Mouse (Mus musculus) forebrain, embryonic 15.5 days (tissue): Measurements from ENCODE around the gene Bmp6. TPM values are rescaled to one million over a fixed set of nuclear protein-coding genes. Genes with fewer than 3 reads are reported as not detected.

Source experiments
- ATAC-seq: fragments of 200-750 bp; cut with Nextera tagmentation; replicated peaks from 2 replicates; pipeline ENCODE4 v1.8.0; 2017; ENCODE audit warnings: mild to moderate bottlenecking, moderate TSS enrichment, moderate library complexity
- H3K27ac ChIP-seq: fragments of 300-500 bp; sonication (generic); replicated peaks from 2 replicates; pipeline ENCODE4 v1.5.1; 2015; ENCODE audit warnings: mild to moderate bottlenecking, inconsistent platforms
- H3K27me3 ChIP-seq: fragments of 300-500 bp; sonication (generic); 2 replicates; pipeline ENCODE4 v1.6.1; 2015; ENCODE audit warnings: inconsistent platforms
- H3K36me3 ChIP-seq: fragments of 300-500 bp; sonication (generic); 2 replicates; pipeline ENCODE4 v1.6.1; 2015; ENCODE audit warnings: mild to moderate bottlenecking, inconsistent platforms
- H3K4me1 ChIP-seq: fragments of 300-500 bp; sonication (generic); 2 replicates; pipeline ENCODE4 v1.6.1; 2015; ENCODE audit warnings: inconsistent platforms
- H3K4me2 ChIP-seq: fragments of 300-500 bp; sonication (generic); replicated peaks from 2 replicates; pipeline ENCODE4 v1.6.1; 2015; ENCODE audit warnings: mild to moderate bottlenecking, inconsistent platforms
- H3K4me3 ChIP-seq: fragments of 300-500 bp; sonication (generic); 2 replicates; pipeline ENCODE4 v1.5.1; 2015; ENCODE audit warnings: mild to moderate bottlenecking, inconsistent platforms
- H3K9ac ChIP-seq: fragments of 300-500 bp; sonication (generic); replicated peaks from 2 replicates; pipeline ENCODE4 v1.6.1; 2015; ENCODE audit warnings: mild to moderate bottlenecking, inconsistent platforms
- H3K9me3 ChIP-seq: fragments of 300-500 bp; sonication (generic); 2 replicates; pipeline ENCODE4 v1.6.1; 2016; ENCODE audit warnings: inconsistent platforms
- WGBS: fragments of 180-500 bp; shearing (Covaris S2); methylation state at CpG from one replicate; pipeline ENCODE4 v1.1.7; 2015; ENCODE audit warnings: mixed read lengths; 5-methylcytosine and 5-hydroxymethylcytosine counted together
- polyA plus RNA-seq: library from polyadenylated mRNA; unstranded; fragments of >200 nt; fragmentation: Nextera tagmentation; extraction: Ambion mirVana; gene quantifications from 2 replicates; pipeline ENCODE4 v1.2.1, GENCODE M21; 2015

The Bmp6 gene
- polyA plus RNA-seq: 1.8 and 1.9 TPM in 2 replicates

DNA sequence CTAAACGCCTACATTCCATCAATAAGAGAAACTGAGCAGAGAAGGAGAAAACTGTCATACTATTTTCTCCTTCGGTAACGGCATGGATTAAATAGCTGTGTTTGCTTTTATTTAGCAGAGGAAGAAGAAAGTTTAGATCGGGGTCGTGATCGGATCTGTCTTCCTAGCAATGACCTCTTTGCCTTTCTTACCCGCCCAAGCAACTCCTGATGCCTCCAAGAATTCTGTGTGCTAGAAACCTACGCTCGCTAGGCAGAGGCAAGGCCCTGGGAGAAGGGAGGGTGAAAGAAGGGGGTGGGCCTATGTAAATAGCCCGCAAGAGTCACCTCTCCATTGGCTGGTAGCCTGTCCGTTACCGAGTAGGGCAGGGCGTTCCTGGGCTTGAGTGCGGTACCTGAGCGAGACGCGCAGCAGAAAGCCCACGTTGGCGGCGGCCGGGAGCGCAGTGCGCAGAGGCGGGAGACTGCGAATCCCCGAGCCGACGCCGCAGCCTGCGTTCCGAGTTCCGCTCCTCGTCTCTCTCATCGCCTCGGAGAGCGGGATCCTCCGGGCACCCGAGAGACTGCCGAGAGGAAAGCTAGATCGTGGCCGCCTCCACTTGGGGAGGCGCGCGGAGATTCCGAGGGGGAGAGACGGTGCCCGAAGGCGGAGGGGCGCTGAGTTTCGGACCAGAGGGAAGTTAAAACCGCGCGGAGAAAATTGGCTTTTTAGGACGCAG is at the start of gene Bmp6:
Gene Bmp6 (plus strand): TSS at position 395 of the 718 bp plus-strand sequence.
- Histone ChIP-seq H3K9ac (peak within 1 kb of the TSS; percentile 34), H3K36me3 (no peaks in the 10 kb centered on the region), H3K4me2 (peak within 1 kb of the TSS; percentile 85), H3K4me1 (peaks cover 26% of the 10 kb centered on the region), H3K27ac (no peak within 1 kb of the TSS), H3K27me3 (peaks cover 49% of the 10 kb centered on the region), H3K4me3 (peak within 1 kb of the TSS; percentile 46), H3K9me3 (no peaks in the 10 kb centered on the region)
- WGBS: 2% methylated on average over 54 of the region's 54 CpGs
- peak; percentile 95 for ATAC-seq

DNA sequence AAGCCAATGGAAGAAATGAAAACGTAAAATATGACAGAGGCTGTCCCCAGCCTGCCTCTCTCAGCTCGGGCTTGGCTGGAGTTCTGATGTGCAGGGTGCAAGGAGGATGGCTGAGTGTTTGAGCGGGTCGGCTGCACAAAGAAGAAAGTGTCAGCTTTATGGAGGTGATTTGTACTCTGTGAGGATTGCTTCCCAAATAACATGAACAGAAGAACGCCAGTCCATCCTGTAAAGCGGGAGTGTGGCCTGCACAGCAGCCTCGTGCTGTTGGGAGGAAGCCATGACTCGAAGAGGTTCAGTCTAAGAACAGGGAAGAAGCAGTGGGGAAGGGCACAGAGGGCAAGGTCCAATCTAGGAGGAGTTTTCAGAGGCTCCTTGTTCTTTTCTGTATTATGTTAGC is 48.7 kb upstream of the Bmp6 start:
- H3K27ac ChIP-seq: no peak overlapping the region
- WGBS: 79% methylated on average over 8 of the region's 8 CpGs
- H3K9me3 ChIP-seq: no peaks in the 10 kb centered on the region
- no peak overlapping the region for H3K4me2 ChIP-seq
- ATAC-seq: no peak
- H3K9ac ChIP-seq: no peak overlapping the region
- no peak overlapping the region for H3K4me3 ChIP-seq
- H3K4me1 ChIP-seq: no peaks in the 10 kb centered on the region
- no peaks in the 10 kb centered on the region for H3K27me3 ChIP-seq
- H3K36me3 ChIP-seq: no peaks in the 10 kb centered on the region

DNA sequence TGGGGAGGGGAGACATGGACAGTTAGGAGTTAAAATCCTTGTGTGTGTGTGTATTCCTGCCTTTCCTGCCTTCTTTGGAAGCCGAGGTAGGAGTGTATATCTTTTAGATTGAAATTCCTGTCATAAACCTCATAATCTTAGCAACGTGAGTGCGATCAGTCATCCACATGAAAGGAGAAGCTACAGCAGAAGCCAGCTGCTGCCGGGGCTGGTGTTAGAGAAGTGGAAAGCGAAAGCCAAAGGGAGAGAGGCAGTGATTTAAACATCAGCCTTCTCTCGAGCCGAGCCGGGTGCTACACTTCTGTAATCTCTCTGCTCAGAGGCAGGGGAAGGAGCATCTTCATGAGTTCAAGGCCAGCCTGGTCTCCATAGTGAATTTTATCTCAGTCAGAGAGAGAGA is 48.3 kb upstream of the Bmp6 start:
- no peak overlapping the region for H3K4me3 ChIP-seq
- no peaks in the 10 kb centered on the region for H3K9me3 ChIP-seq
- no peak overlapping the region for H3K27ac ChIP-seq
- no peaks in the 10 kb centered on the region for H3K4me1 ChIP-seq
- 80% methylated on average over 8 of the region's 8 CpGs for WGBS
- H3K4me2 ChIP-seq: no peak overlapping the region
- no peaks in the 10 kb centered on the region for H3K27me3 ChIP-seq
- H3K36me3 ChIP-seq: no peaks in the 10 kb centered on the region
- H3K9ac ChIP-seq: no peak overlapping the region
- no peak for ATAC-seq

DNA sequence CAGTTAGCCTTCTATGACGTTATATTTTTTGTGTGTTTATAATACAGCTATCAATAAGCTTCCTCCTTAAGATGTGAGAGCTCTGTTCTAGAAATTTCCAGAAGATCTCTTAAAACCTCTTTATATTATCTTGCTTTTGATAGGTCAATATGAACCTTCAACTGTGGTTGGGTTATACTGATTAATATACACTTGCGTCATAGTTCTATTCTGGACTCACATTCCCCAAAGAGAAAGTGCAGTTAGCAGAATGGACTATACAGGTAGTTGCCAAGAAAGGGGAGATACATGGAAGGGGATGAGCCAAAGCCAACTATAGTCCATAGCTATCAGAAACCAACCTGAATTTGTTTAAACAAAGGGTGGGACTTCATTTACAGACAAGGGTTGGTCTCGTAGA is 33.8 kb upstream of the Bmp6 start:
- 91% methylated on average over 3 of the region's 3 CpGs for WGBS
- Histone ChIP-seq H3K27ac (no peak overlapping the region), H3K4me2 (no peak overlapping the region), H3K9ac (no peak overlapping the region), H3K9me3 (no peaks in the 10 kb centered on the region), H3K4me3 (no peak overlapping the region), H3K4me1 (no peaks in the 10 kb centered on the region), H3K27me3 (no peaks in the 10 kb centered on the region), H3K36me3 (no peaks in the 10 kb centered on the region)
- ATAC-seq: no peak

DNA sequence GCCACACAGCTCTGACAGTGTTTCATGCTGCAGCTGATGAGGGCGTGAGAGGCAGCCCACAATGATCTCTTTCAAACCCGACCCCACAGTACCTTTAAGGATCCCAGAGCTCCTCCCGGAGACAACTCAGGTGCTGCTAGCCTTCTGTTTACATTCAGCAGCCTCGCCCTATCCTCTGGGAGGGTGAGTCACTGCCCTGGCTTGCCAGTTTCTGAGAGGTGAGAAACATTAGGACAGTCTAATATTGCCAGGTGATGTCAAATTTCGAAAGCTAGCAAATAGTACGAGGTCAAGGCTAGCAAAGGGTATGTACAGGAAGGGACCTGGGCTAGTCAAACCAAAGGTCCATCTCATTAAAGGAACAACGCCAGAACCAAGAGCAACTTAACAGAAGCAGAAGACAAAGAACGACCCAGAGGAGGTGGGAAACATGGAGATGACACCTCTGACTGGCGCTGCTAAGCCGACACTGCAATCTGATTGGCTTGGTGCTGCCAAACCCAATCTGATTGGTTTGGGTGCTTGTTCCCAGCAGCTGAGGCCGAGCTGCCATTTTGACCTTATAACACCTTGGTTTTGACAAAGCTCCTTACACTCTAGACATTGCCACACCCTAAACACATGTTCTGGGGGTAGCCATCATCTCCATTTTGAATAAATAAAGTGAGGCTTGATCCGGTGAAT is 32.4 kb upstream of the Bmp6 start:
- H3K4me1 ChIP-seq: no peaks in the 10 kb centered on the region
- H3K36me3 ChIP-seq: no peaks in the 10 kb centered on the region
- H3K9me3 ChIP-seq: no peaks in the 10 kb centered on the region
- ATAC-seq: no peak
- H3K9ac ChIP-seq: no peak overlapping the region
- 83% methylated on average over 12 of the region's 12 CpGs for WGBS
- no peak overlapping the region for H3K27ac ChIP-seq
- no peak overlapping the region for H3K4me3 ChIP-seq
- H3K4me2 ChIP-seq: no peak overlapping the region
- H3K27me3 ChIP-seq: no peaks in the 10 kb centered on the region

DNA sequence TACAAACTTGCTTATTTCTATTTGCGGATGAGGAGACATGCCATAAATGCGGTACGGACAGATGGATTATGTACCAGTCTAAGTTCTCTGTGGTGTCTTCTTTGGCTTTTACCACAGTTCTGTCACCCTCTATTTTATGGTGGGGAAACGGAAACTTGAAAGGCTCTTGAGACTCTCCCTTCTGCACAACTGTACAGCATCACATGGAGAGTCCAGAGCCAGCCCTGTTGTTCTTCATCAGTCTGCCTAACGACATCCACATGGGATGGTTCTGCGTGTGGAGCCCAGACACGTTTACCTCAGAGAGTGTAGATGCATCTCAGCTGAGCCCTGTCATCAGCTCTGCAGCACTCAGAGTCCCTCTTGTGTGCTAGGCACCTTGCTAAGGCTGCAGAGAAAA is 30.3 kb upstream of the Bmp6 start:
- Histone ChIP-seq H3K27me3 (no peaks in the 10 kb centered on the region), H3K27ac (no peak overlapping the region), H3K4me3 (no peak overlapping the region), H3K9me3 (no peaks in the 10 kb centered on the region), H3K36me3 (no peaks in the 10 kb centered on the region), H3K4me2 (no peak overlapping the region), H3K9ac (no peak overlapping the region), H3K4me1 (no peaks in the 10 kb centered on the region)
- no peak for ATAC-seq
- 86% methylated on average over 7 of the region's 7 CpGs for WGBS

DNA sequence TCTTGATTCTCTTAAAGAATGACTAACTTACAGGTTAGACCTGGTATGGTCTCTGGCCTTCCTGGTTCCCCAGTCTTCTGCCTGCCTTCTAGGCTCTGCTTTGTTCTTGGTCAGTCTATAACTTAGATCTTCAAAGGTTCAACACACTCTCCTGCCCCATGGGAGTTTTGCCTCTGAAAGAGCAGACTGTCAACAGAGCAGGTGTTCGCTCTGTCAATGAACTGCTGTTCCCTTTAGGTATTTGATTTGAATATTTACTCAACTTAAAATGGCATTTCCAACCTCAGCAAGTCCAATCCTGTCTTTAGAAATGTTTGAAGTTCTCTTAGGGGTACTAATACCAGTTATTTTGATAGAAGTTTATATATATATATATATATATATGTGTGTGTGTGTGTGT is 26.5 kb upstream of the Bmp6 start:
- Histone ChIP-seq H3K9me3 (no peaks in the 10 kb centered on the region), H3K4me3 (no peak overlapping the region), H3K4me1 (no peaks in the 10 kb centered on the region), H3K36me3 (no peaks in the 10 kb centered on the region), H3K4me2 (no peak overlapping the region), H3K9ac (no peak overlapping the region), H3K27me3 (no peaks in the 10 kb centered on the region), H3K27ac (no peak overlapping the region)
- no peak for ATAC-seq
- WGBS: 98% methylated on average over 1 of the region's 1 CpGs

DNA sequence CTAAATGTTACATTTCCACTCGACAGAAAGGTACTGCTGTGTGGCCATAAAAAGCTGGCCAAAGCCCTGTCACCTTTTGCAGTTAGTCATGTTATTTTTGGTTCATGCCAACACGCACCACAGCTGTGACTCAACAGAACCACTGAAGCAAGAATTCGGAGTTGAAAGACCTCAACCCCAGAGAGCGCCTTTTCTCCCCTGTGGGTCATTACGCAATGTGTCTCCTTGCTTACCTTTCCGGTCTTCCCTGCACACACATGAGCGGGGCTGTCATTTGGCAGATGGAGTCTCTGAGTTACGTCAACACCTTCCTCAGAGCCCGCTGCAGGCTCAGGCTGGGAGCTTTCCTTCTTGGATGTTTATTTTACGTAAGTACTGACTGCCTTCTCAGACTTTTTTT is 24.6 kb upstream of the Bmp6 start:
- Histone ChIP-seq H3K4me1 (peaks cover 10% of the 10 kb centered on the region), H3K4me2 (no peak overlapping the region), H3K9me3 (no peaks in the 10 kb centered on the region), H3K4me3 (no peak overlapping the region), H3K27me3 (no peaks in the 10 kb centered on the region), H3K27ac (no peak overlapping the region), H3K9ac (no peak overlapping the region), H3K36me3 (no peaks in the 10 kb centered on the region)
- no peak for ATAC-seq
- 76% methylated on average over 10 of the region's 10 CpGs for whole genome bisulfite sequencing

DNA sequence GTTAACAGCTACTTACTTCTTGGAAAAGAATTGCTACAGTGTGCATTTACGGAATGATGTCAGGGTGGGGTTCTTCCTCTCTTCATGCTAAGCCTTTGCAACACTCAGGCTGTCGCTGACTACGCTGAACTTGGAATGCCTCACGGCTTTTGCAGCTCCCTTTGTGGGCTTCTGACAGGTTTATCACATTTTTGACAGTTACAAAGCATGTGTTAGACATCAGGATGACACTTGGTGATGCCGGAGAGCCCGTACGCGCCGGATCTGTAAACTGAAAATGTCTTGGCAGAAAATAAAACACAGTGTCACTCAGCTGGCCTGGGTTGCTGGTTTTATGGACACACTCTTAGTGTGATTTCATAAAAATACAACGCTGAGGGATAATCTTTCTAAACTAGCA is 20.5 kb upstream of the Bmp6 start:
- H3K36me3 ChIP-seq: no peaks in the 10 kb centered on the region
- peak overlapping the region; percentile 43 for H3K27ac ChIP-seq
- H3K9me3 ChIP-seq: no peaks in the 10 kb centered on the region
- no peak overlapping the region for H3K9ac ChIP-seq
- no peak overlapping the region for H3K4me2 ChIP-seq
- peaks cover 10% of the 10 kb centered on the region for H3K4me1 ChIP-seq
- WGBS: 38% methylated on average over 10 of the region's 10 CpGs
- H3K4me3 ChIP-seq: no peak overlapping the region
- ATAC-seq: peak; percentile 87
- no peaks in the 10 kb centered on the region for H3K27me3 ChIP-seq

DNA sequence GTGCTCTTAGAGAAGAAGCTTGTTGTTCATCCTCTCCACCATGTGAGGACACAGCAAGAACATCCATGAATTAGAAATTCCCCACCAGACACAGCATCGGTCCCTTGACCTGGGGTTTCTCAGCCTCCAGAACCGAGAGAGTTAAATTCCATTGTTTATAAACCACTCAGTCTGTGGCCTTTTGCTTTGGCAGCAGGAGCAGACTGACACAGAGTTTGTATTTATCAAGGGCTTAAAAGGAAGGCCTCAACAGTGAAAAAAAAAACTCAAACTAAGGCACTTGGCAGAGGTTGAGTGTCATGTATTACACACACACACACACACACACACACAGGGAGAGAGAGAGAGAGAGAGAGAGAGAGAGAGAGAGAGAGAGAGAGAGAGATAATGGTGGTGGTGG is 17.5 kb upstream of the Bmp6 start:
- Histone ChIP-seq H3K4me2 (no peak overlapping the region), H3K27ac (no peak overlapping the region), H3K27me3 (no peaks in the 10 kb centered on the region), H3K9ac (no peak overlapping the region), H3K9me3 (no peaks in the 10 kb centered on the region), H3K4me3 (no peak overlapping the region), H3K4me1 (peaks cover 13% of the 10 kb centered on the region), H3K36me3 (no peaks in the 10 kb centered on the region)
- WGBS: 57% methylated on average over 2 of the region's 2 CpGs
- ATAC-seq: no peak

DNA sequence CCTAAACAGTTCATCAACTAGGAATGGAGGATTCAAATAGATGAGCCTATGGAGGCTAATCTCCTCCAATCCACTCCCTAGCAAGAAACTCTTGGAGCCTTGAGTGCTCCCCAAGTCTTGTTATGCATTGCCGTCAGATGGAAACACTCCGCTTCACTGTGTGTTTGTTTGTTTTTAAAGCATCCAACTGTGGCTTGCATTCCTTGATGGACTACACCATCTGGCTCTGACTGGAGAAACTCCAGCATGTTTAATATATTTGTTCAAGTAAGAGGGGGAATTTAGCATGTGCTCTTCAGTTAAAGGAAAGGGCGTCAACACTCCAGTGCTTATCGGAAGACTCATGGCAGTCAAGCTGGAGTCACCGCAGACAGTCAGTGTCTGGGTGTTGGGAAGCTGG is 11.4 kb upstream of the Bmp6 start:
- WGBS: 69% methylated on average over 5 of the region's 5 CpGs
- H3K27me3 ChIP-seq: no peaks in the 10 kb centered on the region
- no peaks in the 10 kb centered on the region for H3K9me3 ChIP-seq
- no peak overlapping the region for H3K9ac ChIP-seq
- 0 out of 2 replicates have a peak, but pooled peaks cover 3% of the 10 kb centered on the region for H3K4me1 ChIP-seq
- H3K36me3 ChIP-seq: no peaks in the 10 kb centered on the region
- ATAC-seq: peak; percentile 78
- H3K4me2 ChIP-seq: no peak overlapping the region
- H3K27ac ChIP-seq: no peak overlapping the region
- H3K4me3 ChIP-seq: no peak overlapping the region

DNA sequence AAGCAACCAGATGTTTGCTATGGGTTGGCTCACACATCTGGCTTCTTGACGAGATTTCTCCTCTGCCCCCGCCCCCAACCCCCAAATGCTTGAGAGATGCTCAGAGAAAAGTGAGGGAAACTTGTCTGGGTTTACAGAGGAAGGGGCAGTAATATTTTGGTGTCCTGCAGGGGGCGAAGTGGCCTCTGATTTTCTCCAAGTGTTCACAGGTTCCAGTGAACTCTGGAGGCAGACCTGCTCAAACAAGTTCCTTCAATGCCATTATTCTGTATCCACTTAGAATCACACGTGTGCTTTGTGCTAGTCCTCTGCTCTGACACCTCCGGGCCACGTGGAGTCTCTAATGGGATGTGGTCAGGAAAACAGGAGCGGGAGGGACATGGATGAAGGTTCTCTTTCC is 2.3 kb upstream of the Bmp6 start:
- Histone ChIP-seq H3K36me3 (no peaks in the 10 kb centered on the region), H3K27ac (no peak overlapping the region), H3K27me3 (peaks cover 37% of the 10 kb centered on the region), H3K9me3 (no peaks in the 10 kb centered on the region), H3K4me2 (no peak overlapping the region), H3K4me1 (peaks cover 26% of the 10 kb centered on the region), H3K9ac (no peak overlapping the region), H3K4me3 (no peak overlapping the region)
- no peak for ATAC-seq
- 27% methylated on average over 7 of the region's 7 CpGs for WGBS

DNA sequence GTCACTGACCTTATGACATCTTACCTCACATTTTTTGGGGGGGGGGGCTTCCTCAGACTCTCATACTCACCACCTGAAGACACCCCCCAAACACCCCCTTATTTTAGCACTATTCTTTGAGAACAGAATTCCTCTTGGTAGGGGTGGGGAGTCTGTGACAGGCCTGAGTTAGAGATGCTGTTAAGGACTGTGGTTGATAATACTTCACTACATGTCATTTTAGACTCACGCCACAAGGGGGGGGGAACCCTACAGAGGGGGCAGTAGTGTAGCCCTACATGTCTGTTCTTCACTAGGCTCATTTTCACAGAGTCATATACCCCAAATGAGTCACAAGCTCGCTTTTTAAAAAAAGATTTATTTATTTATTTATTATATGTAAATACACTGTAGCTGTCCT is 1.7 kb upstream of the Bmp6 start:
- Histone ChIP-seq H3K4me2 (no peak overlapping the region), H3K27ac (no peak overlapping the region), H3K36me3 (no peaks in the 10 kb centered on the region), H3K4me1 (peaks cover 26% of the 10 kb centered on the region), H3K27me3 (peaks cover 43% of the 10 kb centered on the region), H3K9ac (no peak overlapping the region), H3K4me3 (no peak overlapping the region), H3K9me3 (no peaks in the 10 kb centered on the region)
- 85% methylated on average over 2 of the region's 2 CpGs for WGBS
- ATAC-seq: no peak
